Mouse (Mus musculus) C3H10T1/2 (cell line): ENCODE data around the gene Usp9x. TPM values are rescaled to one million over a fixed set of nuclear protein-coding genes. Genes with fewer than 3 reads are reported as not detected.

Experiments
- polyA plus RNA-seq, 2 experiments: library from polyadenylated mRNA; unstranded; fragments of >200 nt; fragmentation: generic; extraction: Trizol; gene quantifications; one replicate each; pipeline ENCODE4 v1.2.1; 2012; ENCODE audit warnings: missing spikeins in 2 of 2

Usp9x gene
- polyA plus RNA-seq: 10 to 100 TPM in 1 of 2 experiments, 1 to 10 TPM in 1; 1.3 to 10.1 TPM

DNA sequence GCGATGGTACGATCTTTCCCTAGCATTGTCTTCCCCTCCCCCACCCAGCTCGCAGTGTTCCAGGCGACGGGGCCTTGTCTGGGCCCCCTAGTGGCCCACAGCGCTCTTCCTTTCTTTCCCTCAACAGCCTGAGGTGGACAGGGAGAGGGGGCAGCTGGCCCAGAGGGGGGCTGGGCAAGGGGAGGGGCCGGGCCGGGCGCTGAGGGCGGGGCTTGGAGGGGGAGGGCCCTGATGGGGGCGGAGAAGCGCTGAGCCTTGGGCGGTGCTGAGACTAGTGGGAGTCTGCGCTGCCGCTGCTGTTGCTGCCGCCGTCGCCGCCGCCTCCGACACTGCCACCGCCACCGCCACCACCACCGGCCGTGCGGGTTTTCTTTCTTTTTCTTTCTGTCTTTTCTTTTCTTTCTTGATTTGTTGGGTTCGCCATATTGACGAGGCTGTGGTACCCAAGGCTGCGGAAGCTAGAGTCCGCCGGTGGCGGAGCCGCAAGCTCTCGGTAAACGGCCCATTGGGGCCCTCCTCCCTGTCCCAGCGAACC lies at the start of gene Usp9x:
Gene Usp9x, plus strand, starts transcription at position 258 of the 535 bp plus-strand sequence.

Other genes starting within 250 kb of the Usp9x start
- gene Ddx3x, start 209.5 kb downstream of the Usp9x start, polyA plus RNA-seq: 10 to 100 TPM in 1 of 2 experiments, 1 to 10 TPM in 1; 2.8 to 19.4 TPM